Mouse (Mus musculus): ENCODE measurements around the gene Rere.

- TF ChIP-seq CTCF (IDR thresholded peaks at IDR 0.05; ENCODE audit: control insufficient read depth, insufficient read depth, low read length) (no peak), POLR2A (IDR thresholded peaks at IDR 0.05; ENCODE audit: borderline replicate concordance, control insufficient read depth, low read depth, low read length) (no peak)
Measured at GRCm38 (mm10) chr4:150281891-150282630, 615 bp downstream of the Rere start.

All from bone marrow, adult 2 months (tissue).